23 mouse cellular contexts compared by ENCODE assay signal in the genomic region with DNA sequence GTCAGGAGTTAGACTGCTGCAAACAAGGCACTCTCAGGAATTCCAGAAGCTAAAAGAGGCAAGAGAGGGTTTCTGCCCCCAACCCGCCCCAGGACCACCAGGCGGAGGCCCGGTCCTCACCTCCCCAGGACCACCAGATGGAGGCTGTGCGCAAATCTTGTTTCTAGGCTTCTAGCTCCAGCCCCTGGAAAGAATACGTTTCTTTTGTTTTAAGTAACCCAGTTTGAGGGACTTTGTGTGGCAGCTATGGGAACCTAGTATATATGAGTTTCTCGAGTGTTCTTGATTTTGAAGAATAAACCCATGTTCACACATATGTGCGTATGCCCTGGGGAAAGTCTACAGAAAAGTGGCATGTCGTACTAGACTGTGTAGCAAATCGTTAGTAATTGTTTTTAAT. TPM values are rescaled to one million over a fixed set of nuclear protein-coding genes. Genes with fewer than 3 reads are reported as not detected.
DNase-seq lines count a peak whose midpoint lies in the region; ATAC-seq and TF ChIP-seq lines count a peak whose summit lies in the region.
"Had no signal": no experiment of that assay in that cellular context is flagged by ENCODE, and none has a peak within 500 bp of the region (broad histone marks: within the 10 kb centered on the region; RNA-seq: fewer than 3 reads in every experiment).

No protein-coding gene starts in this region.

- no peaks in the 10 kb centered on the region for H3K27me3 ChIP-seq in intestine, embryonic 15.5 days (replicated peaks)
- no peaks in the 10 kb centered on the region for H3K27me3 ChIP-seq in intestine, postnatal 0 days (replicated peaks; ENCODE audit: control insufficient read depth, insufficient read depth, low read length)
- H3K27me3 ChIP-seq in midbrain, embryonic 12.5 days = peaks cover 10% of the 10 kb centered on the region
- H3K27me3 ChIP-seq in midbrain, embryonic 13.5 days = peaks cover 3% of the 10 kb centered on the region
- H3K27me3 ChIP-seq in limb, embryonic 12.5 days = no peaks in the 10 kb centered on the region
- no peaks in the 10 kb centered on the region for H3K27me3 ChIP-seq in midbrain, postnatal 0 days (ENCODE audit: insufficient read depth, low read length)
- H3K27me3 ChIP-seq: hindbrain, embryonic 15.5 days; liver, embryonic 12.5 days; neural tube, embryonic 15.5 days had no signal

- H3K27ac ChIP-seq in intestine, embryonic 15.5 days = no peak overlapping the region
- H3K27ac ChIP-seq in intestine, postnatal 0 days (ENCODE audit: low read depth, low read length) = no peak overlapping the region
- H3K27ac ChIP-seq in midbrain, embryonic 12.5 days (replicated peaks) = peak overlapping the region; percentile 20; the same call in 1 of the 2 replicates
- H3K27ac ChIP-seq in midbrain, embryonic 13.5 days = no peak overlapping the region; the same call in 1 of the 2 replicates
- H3K27ac ChIP-seq in limb, embryonic 12.5 days = 0 out of 2 replicates have a peak overlapping the region, but pooled peaks have one; percentile 50
- H3K27ac ChIP-seq in midbrain, postnatal 0 days (ENCODE audit: low read depth, low read length) = peak overlapping the region; percentile 49; the same call in 1 of the 2 replicates
- H3K27ac ChIP-seq: forebrain, embryonic 12.5 days; heart, embryonic 10.5 days; liver, embryonic 12.5 days; neural tube, embryonic 15.5 days had no signal

- no peaks in the 10 kb centered on the region for H3K9me3 ChIP-seq in intestine, embryonic 15.5 days
- no peaks in the 10 kb centered on the region for H3K9me3 ChIP-seq in intestine, postnatal 0 days (ENCODE audit: control insufficient read depth)
- no peaks in the 10 kb centered on the region for H3K9me3 ChIP-seq in midbrain, embryonic 12.5 days
- H3K9me3 ChIP-seq in midbrain, embryonic 13.5 days = no peaks in the 10 kb centered on the region
- H3K9me3 ChIP-seq in limb, embryonic 12.5 days = no peaks in the 10 kb centered on the region
- H3K9me3 ChIP-seq in midbrain, postnatal 0 days (ENCODE audit: low read length) = no peaks in the 10 kb centered on the region
- H3K9me3 ChIP-seq: forebrain, embryonic 12.5 days; heart, embryonic 10.5 days; hindbrain, embryonic 15.5 days; liver, embryonic 12.5 days; neural tube, embryonic 15.5 days had no signal

- DNase-seq in midbrain, postnatal 0 days (ENCODE audit: low spot score) = no peak
- no peak for DNase-seq in MN1 (ENCODE audit: low spot score)
- no peak for DNase-seq in right cerebral cortex, postnatal 10 days (ENCODE audit: low spot score in 2 of 2)
- DNase-seq: adrenal gland, postnatal 14 days; cerebellum, adult 2 months; cerebellum, postnatal 36 days; embryo, embryonic 11 days; gastrocnemius, postnatal 36 days; kidney, adult 2 months; lung, adult 18-20 months; lung, postnatal 10 days had no signal

- no peak for ATAC-seq in intestine, embryonic 15.5 days
- ATAC-seq in intestine, postnatal 0 days = no peak
- no peak for ATAC-seq in midbrain, embryonic 12.5 days (ENCODE audit: low FRiP score, low read depth)
- no peak for ATAC-seq in midbrain, embryonic 13.5 days
- ATAC-seq in limb, embryonic 12.5 days (ENCODE audit: insufficient number of reproducible peaks, insufficient read depth, low FRiP score, low TSS enrichment, low read depth) = no peak
- ATAC-seq in midbrain, postnatal 0 days (ENCODE audit: low FRiP score) = no peak
- ATAC-seq: liver, embryonic 12.5 days had no signal

- no peak overlapping the region for H3K4me3 ChIP-seq in intestine, embryonic 15.5 days (replicated peaks)
- H3K4me3 ChIP-seq in intestine, postnatal 0 days (ENCODE audit: low read depth, low read length) = no peak overlapping the region
- H3K4me3 ChIP-seq in midbrain, embryonic 12.5 days = no peak overlapping the region
- H3K4me3 ChIP-seq in midbrain, embryonic 13.5 days (replicated peaks) = no peak overlapping the region
- no peak overlapping the region for H3K4me3 ChIP-seq in limb, embryonic 12.5 days (replicated peaks)
- H3K4me3 ChIP-seq in midbrain, postnatal 0 days (ENCODE audit: low read depth, low read length) = no peak overlapping the region
- H3K4me3 ChIP-seq: forebrain, embryonic 12.5 days; heart, embryonic 10.5 days; hindbrain, embryonic 15.5 days; liver, embryonic 12.5 days; neural tube, embryonic 15.5 days had no signal

- H3K36me3 ChIP-seq in intestine, embryonic 15.5 days = no peaks in the 10 kb centered on the region
- no peaks in the 10 kb centered on the region for H3K36me3 ChIP-seq in intestine, postnatal 0 days (ENCODE audit: control insufficient read depth, insufficient read depth)
- H3K36me3 ChIP-seq in midbrain, embryonic 12.5 days = no peaks in the 10 kb centered on the region
- no peaks in the 10 kb centered on the region for H3K36me3 ChIP-seq in midbrain, embryonic 13.5 days
- no peaks in the 10 kb centered on the region for H3K36me3 ChIP-seq in limb, embryonic 12.5 days
- H3K36me3 ChIP-seq in midbrain, postnatal 0 days (ENCODE audit: insufficient read depth, low read length) = no peaks in the 10 kb centered on the region
- H3K36me3 ChIP-seq: forebrain, embryonic 12.5 days; heart, embryonic 10.5 days; hindbrain, embryonic 15.5 days; liver, embryonic 12.5 days; neural tube, embryonic 15.5 days had no signal

- H3K9ac ChIP-seq in intestine, embryonic 15.5 days = no peak overlapping the region
- no peak overlapping the region for H3K9ac ChIP-seq in intestine, postnatal 0 days (ENCODE audit: low read depth, low read length)
- no peak overlapping the region for H3K9ac ChIP-seq in midbrain, embryonic 12.5 days (replicated peaks)
- H3K9ac ChIP-seq in midbrain, embryonic 13.5 days (replicated peaks) = no peak overlapping the region
- no peak overlapping the region for H3K9ac ChIP-seq in limb, embryonic 12.5 days (replicated peaks)
- no peak overlapping the region for H3K9ac ChIP-seq in midbrain, postnatal 0 days (replicated peaks; ENCODE audit: low read length, poor library complexity, severe bottlenecking)
- H3K9ac ChIP-seq: forebrain, embryonic 12.5 days; hindbrain, embryonic 15.5 days; liver, embryonic 12.5 days; neural tube, embryonic 15.5 days had no signal

- H3K4me2 ChIP-seq in intestine, embryonic 15.5 days (replicated peaks) = 0 out of 2 replicates have a peak overlapping the region, but pooled peaks have one; percentile 13
- no peak overlapping the region for H3K4me2 ChIP-seq in intestine, postnatal 0 days (replicated peaks; ENCODE audit: low read depth)
- H3K4me2 ChIP-seq in midbrain, embryonic 12.5 days (replicated peaks) = no peak overlapping the region
- no peak overlapping the region for H3K4me2 ChIP-seq in midbrain, embryonic 13.5 days (replicated peaks)
- H3K4me2 ChIP-seq in limb, embryonic 12.5 days = peak overlapping the region; percentile 26; the same call in 1 of the 2 replicates
- no peak overlapping the region for H3K4me2 ChIP-seq in midbrain, postnatal 0 days (ENCODE audit: low read depth, low read length, poor library complexity, severe bottlenecking)
- H3K4me2 ChIP-seq: forebrain, embryonic 12.5 days; hindbrain, embryonic 15.5 days; liver, embryonic 12.5 days had no signal

- H3K4me1 ChIP-seq in intestine, embryonic 15.5 days (replicated peaks) = peaks cover 11% of the 10 kb centered on the region; the same call in 1 of the 2 replicates
- H3K4me1 ChIP-seq in intestine, postnatal 0 days (replicated peaks; ENCODE audit: control insufficient read depth, insufficient read depth, low read length) = no peaks in the 10 kb centered on the region
- peaks cover 33% of the 10 kb centered on the region for H3K4me1 ChIP-seq in midbrain, embryonic 12.5 days
- H3K4me1 ChIP-seq in midbrain, embryonic 13.5 days (replicated peaks) = peaks cover 48% of the 10 kb centered on the region
- H3K4me1 ChIP-seq in limb, embryonic 12.5 days (replicated peaks) = peaks cover 14% of the 10 kb centered on the region
- peaks cover 23% of the 10 kb centered on the region; the same call in 1 of the 2 replicates for H3K4me1 ChIP-seq in midbrain, postnatal 0 days (ENCODE audit: insufficient read depth, low read length)

- TF ChIP-seq CTCF in intestine, postnatal 0 days (IDR thresholded peaks at IDR 0.05; ENCODE audit: low read depth) = no peak
- no peak for TF ChIP-seq CTCF in midbrain, postnatal 0 days (IDR thresholded peaks at IDR 0.05)

- WGBS in intestine, embryonic 15.5 days = 67% methylated on average over 9 of the region's 9 CpGs
- 84% methylated on average over 9 of the region's 9 CpGs for WGBS in intestine, postnatal 0 days
- whole genome bisulfite sequencing in midbrain, embryonic 12.5 days = 48% methylated on average over 9 of the region's 9 CpGs
- WGBS in midbrain, embryonic 13.5 days = 58% methylated on average over 9 of the region's 9 CpGs
- 71% methylated on average over 9 of the region's 9 CpGs for WGBS in limb, embryonic 12.5 days
- 47% methylated on average over 9 of the region's 9 CpGs for WGBS in midbrain, postnatal 0 days

RNA-seq across cellular contexts. Expression of a gene that starts 37.9 kb away (rescaled TPM):
- polyA plus RNA-seq in intestine, embryonic 15.5 days (2015; fragmentation: Nextera tagmentation; extraction: Ambion mirVana) = 2.3 and 2.5 TPM in 2 replicates
- 0.93 and 1.1 TPM in 2 replicates for polyA plus RNA-seq in intestine, postnatal 0 days (2015; fragmentation: Nextera tagmentation; extraction: Ambion mirVana)
- polyA plus RNA-seq in midbrain, embryonic 12.5 days (2016; fragmentation: Nextera tagmentation; extraction: Ambion mirVana) = 6.7 and 9.5 TPM in 2 replicates
- polyA plus RNA-seq in midbrain, embryonic 13.5 days (2015; fragmentation: Nextera tagmentation; extraction: Ambion mirVana) = 17.7 and 22.1 TPM in 2 replicates
- polyA plus RNA-seq in limb, embryonic 12.5 days (2016; fragmentation: Nextera tagmentation; extraction: Ambion mirVana) = 2.4 and 2.9 TPM in 2 replicates
- total RNA-seq in midbrain, postnatal 0 days (2014; rRNA removed) = 63.7 and 83.0 TPM in 2 replicates
- 42.9 and 49.1 TPM in 2 replicates for polyA plus RNA-seq in midbrain, postnatal 0 days (2015; fragmentation: Nextera tagmentation; extraction: Ambion mirVana)
- total RNA-seq: hematopoietic stem cell, adult 5-6 weeks had no signal
- polyA plus RNA-seq: C2C12 had no signal

Comparison
In these comparisons a context has a peak if more than half of its experiments do, and no peak if none do; other contexts are left out.
1. H3K27ac ChIP-seq: peak in midbrain, embryonic 12.5 days (single experiment), limb, embryonic 12.5 days (single experiment) and midbrain, postnatal 0 days (single experiment); none in intestine, embryonic 15.5 days (single experiment), intestine, postnatal 0 days (single experiment) and midbrain, embryonic 13.5 days (single experiment).
2. H3K4me2 ChIP-seq: peak in intestine, embryonic 15.5 days (single experiment) and limb, embryonic 12.5 days (single experiment); none in intestine, postnatal 0 days (single experiment), midbrain, embryonic 12.5 days (single experiment), midbrain, embryonic 13.5 days (single experiment) and midbrain, postnatal 0 days (single experiment).